Mouse (Mus musculus): ENCODE results near the gene Cldn34c3.
"Not testable (repeated sequence)": the region's sequence is repeated elsewhere in the genome, so short reads cannot be mapped to it uniquely, and the experiment has no call there.

Gene Cldn34c3

DNA sequence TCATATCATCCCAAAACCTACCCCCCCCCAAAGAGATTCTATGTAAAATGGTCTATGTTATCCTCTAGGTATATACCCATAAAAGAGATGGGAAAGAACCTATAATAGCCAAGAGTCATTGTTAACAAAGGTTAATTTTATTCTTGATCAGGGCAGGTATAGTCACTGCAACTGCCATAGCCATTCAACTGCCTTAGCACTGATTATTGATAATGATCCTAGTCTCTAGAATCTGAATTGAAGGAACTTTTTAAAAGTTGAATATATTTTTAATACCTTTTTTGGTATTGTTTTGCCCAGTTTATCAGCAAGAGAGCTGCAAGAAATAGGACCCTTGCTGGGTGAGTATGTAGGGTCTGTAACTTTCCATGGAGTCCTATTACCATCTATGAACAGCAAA is at the start of gene Cldn34c3:
Gene Cldn34c3, plus strand, starts transcription at position 301 of the 400 bp plus-strand sequence.
- DNase-seq (ENCODE audit: low read depth): not testable (repeated sequence)
